In the genomic region with DNA sequence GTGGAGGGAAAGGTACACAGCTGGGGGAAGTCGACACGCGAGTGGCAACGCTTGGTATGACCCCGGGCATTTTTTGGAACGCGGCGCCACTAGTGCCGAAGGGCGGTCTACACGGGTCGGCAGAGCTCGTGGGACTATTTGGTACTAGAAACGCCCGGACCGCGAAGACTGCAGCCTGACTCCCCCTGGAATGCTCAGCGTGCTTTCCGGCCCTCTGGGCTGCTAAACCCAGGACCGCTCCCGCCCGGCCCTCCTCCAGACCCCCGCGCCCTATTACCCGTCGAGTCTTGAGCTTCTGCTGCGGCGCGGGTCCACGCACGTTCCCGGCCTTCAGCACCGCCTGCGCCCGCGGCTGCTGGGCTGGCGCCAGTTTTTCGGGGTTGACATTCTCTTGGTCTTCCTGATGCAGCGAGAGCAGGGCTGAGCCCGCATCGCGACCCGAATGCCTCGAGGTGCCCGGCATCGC, we compare ENCODE assay signal across 8 mouse cellular contexts. TPM values are rescaled to one million over a fixed set of nuclear protein-coding genes. Genes with fewer than 3 reads are reported as not detected.
DNase-seq lines count a peak whose midpoint lies in the region; ATAC-seq and TF ChIP-seq lines count a peak whose summit lies in the region.

No protein-coding gene starts in this region.

- DNase-seq in kidney, adult 9 months, result peak; percentile 5
- DNase-seq in kidney, postnatal 4 days, result no peak
- DNase-seq in ES-CJ7 (ENCODE audit: low read depth, low spot score), result peak; percentile 17
- no peak for DNase-seq in thymus, postnatal 14 days
- no peak for DNase-seq in left cerebral cortex, postnatal 4 days

- 1% methylated on average over 46 of the region's 46 CpGs for WGBS in embryonic facial prominence, embryonic 12.5 days
- under 1% methylated on average over 39 of the region's 46 CpGs for WGBS in intestine, postnatal 0 days
- 0% methylated on average over 46 of the region's 46 CpGs for WGBS in midbrain, embryonic 16.5 days

- H3K4me2 ChIP-seq in embryonic facial prominence, embryonic 12.5 days (replicated peaks), result peak overlapping the region; percentile 80
- H3K4me2 ChIP-seq in intestine, postnatal 0 days (replicated peaks; ENCODE audit: low read depth), result peak overlapping the region; percentile 98
- peak overlapping the region; percentile 96 for H3K4me2 ChIP-seq in midbrain, embryonic 16.5 days (ENCODE audit: low read length)

- H3K4me3 ChIP-seq in embryonic facial prominence, embryonic 12.5 days, result peak overlapping the region; percentile 92
- H3K4me3 ChIP-seq in intestine, postnatal 0 days (ENCODE audit: low read depth, low read length), result peak overlapping the region; percentile 97
- H3K4me3 ChIP-seq in midbrain, embryonic 16.5 days (ENCODE audit: low read depth, low read length), result peak overlapping the region; percentile 74

- no peaks in the 10 kb centered on the region for H3K9me3 ChIP-seq in embryonic facial prominence, embryonic 12.5 days
- H3K9me3 ChIP-seq in intestine, postnatal 0 days (ENCODE audit: control insufficient read depth), result no peaks in the 10 kb centered on the region
- H3K9me3 ChIP-seq in midbrain, embryonic 16.5 days (replicated peaks; ENCODE audit: control insufficient read depth, low read length, poor library complexity, severe bottlenecking), result no peaks in the 10 kb centered on the region

- H3K9ac ChIP-seq in embryonic facial prominence, embryonic 12.5 days, result peak overlapping the region; percentile 79
- peak overlapping the region; percentile 75 for H3K9ac ChIP-seq in intestine, postnatal 0 days (ENCODE audit: low read depth, low read length)
- peak overlapping the region; percentile 54 for H3K9ac ChIP-seq in midbrain, embryonic 16.5 days (ENCODE audit: low read depth, low read length)

- H3K36me3 ChIP-seq in embryonic facial prominence, embryonic 12.5 days, result peaks cover 34% of the 10 kb centered on the region
- peaks cover 21% of the 10 kb centered on the region for H3K36me3 ChIP-seq in intestine, postnatal 0 days (ENCODE audit: control insufficient read depth, insufficient read depth)
- peaks cover 3% of the 10 kb centered on the region for H3K36me3 ChIP-seq in midbrain, embryonic 16.5 days (ENCODE audit: control insufficient read depth, insufficient read depth, low read length)

- H3K4me1 ChIP-seq in embryonic facial prominence, embryonic 12.5 days, result peaks cover 17% of the 10 kb centered on the region
- H3K4me1 ChIP-seq in intestine, postnatal 0 days (replicated peaks; ENCODE audit: control insufficient read depth, insufficient read depth, low read length), result no peaks in the 10 kb centered on the region
- peaks cover 8% of the 10 kb centered on the region for H3K4me1 ChIP-seq in midbrain, embryonic 16.5 days (ENCODE audit: control insufficient read depth, insufficient read depth, low read length)

- peak overlapping the region; percentile 86 for H3K27ac ChIP-seq in embryonic facial prominence, embryonic 12.5 days
- H3K27ac ChIP-seq in intestine, postnatal 0 days (ENCODE audit: low read depth, low read length), result peak overlapping the region; percentile 35; the same call in 1 of the 2 replicates
- H3K27ac ChIP-seq in midbrain, embryonic 16.5 days (ENCODE audit: low read length), result no peak overlapping the region

- peak; percentile 28 for ATAC-seq in embryonic facial prominence, embryonic 12.5 days (ENCODE audit: insufficient number of reproducible peaks, insufficient read depth, low FRiP score, low TSS enrichment)
- ATAC-seq in intestine, postnatal 0 days, result no peak; the same call in 1 of the 2 replicates
- peak; percentile 27; the same call in 1 of the 2 replicates for ATAC-seq in midbrain, embryonic 16.5 days

- no peak for TF ChIP-seq CTCF in intestine, postnatal 0 days (IDR thresholded peaks at IDR 0.05; ENCODE audit: low read depth)

- intact Hi-C loops in left cerebral cortex, postnatal 4 days (cut with DNase I), result no loop called here

- H3K27me3 ChIP-seq in embryonic facial prominence, embryonic 12.5 days, result no peaks in the 10 kb centered on the region
- no peaks in the 10 kb centered on the region for H3K27me3 ChIP-seq in intestine, postnatal 0 days (replicated peaks; ENCODE audit: control insufficient read depth, insufficient read depth, low read length)
- no peaks in the 10 kb centered on the region for H3K27me3 ChIP-seq in midbrain, embryonic 16.5 days (ENCODE audit: control insufficient read depth, insufficient read depth, low read depth, low read length)

RNA-seq across cellular contexts. Expression of a gene that starts 0.6 kb away (rescaled TPM):
- 171 and 188 TPM in 2 replicates for polyA plus RNA-seq in embryonic facial prominence, embryonic 12.5 days (2016; fragmentation: Nextera tagmentation; extraction: Ambion mirVana)
- 37.4 and 43.3 TPM in 2 replicates for polyA plus RNA-seq in intestine, postnatal 0 days (2015; fragmentation: Nextera tagmentation; extraction: Ambion mirVana)
- polyA plus RNA-seq in midbrain, embryonic 16.5 days (2015; fragmentation: Nextera tagmentation; extraction: Ambion mirVana), result 17.6 and 23.6 TPM in 2 replicates
- total RNA-seq in left cerebral cortex, postnatal 4 days (2021), result 10 to 100 TPM; 12.1 to 14.8 TPM

RNA-seq across cellular contexts. Expression of a gene that starts 19.0 kb away (rescaled TPM):
- polyA plus RNA-seq in embryonic facial prominence, embryonic 12.5 days (2016; fragmentation: Nextera tagmentation; extraction: Ambion mirVana), result 67.0 and 73.0 TPM in 2 replicates
- polyA plus RNA-seq in intestine, postnatal 0 days (2015; fragmentation: Nextera tagmentation; extraction: Ambion mirVana), result 41.0 and 43.6 TPM in 2 replicates
- polyA plus RNA-seq in midbrain, embryonic 16.5 days (2015; fragmentation: Nextera tagmentation; extraction: Ambion mirVana), result 79.6 and 84.9 TPM in 2 replicates
- total RNA-seq in left cerebral cortex, postnatal 4 days (2021), result 10 to 100 TPM; 49.9 to 51.9 TPM

RNA-seq across cellular contexts. Expression of a gene that starts 41.9 kb away (rescaled TPM):
- 18.0 and 20.2 TPM in 2 replicates for polyA plus RNA-seq in embryonic facial prominence, embryonic 12.5 days (2016; fragmentation: Nextera tagmentation; extraction: Ambion mirVana)
- polyA plus RNA-seq in intestine, postnatal 0 days (2015; fragmentation: Nextera tagmentation; extraction: Ambion mirVana), result 4.5 and 4.8 TPM in 2 replicates
- 25.8 and 26.7 TPM in 2 replicates for polyA plus RNA-seq in midbrain, embryonic 16.5 days (2015; fragmentation: Nextera tagmentation; extraction: Ambion mirVana)
- total RNA-seq in left cerebral cortex, postnatal 4 days (2021), result 10 to 100 TPM; 15.3 to 18.3 TPM

RNA-seq across cellular contexts. Expression of a gene that starts 49.8 kb away (rescaled TPM):
- polyA plus RNA-seq in embryonic facial prominence, embryonic 12.5 days (2016; fragmentation: Nextera tagmentation; extraction: Ambion mirVana), result 0.23 and 0.41 TPM in 2 replicates
- polyA plus RNA-seq in intestine, postnatal 0 days (2015; fragmentation: Nextera tagmentation; extraction: Ambion mirVana), result 1.1 and 1.2 TPM in 2 replicates
- polyA plus RNA-seq in midbrain, embryonic 16.5 days (2015; fragmentation: Nextera tagmentation; extraction: Ambion mirVana), result 0.30 and 0.35 TPM in 2 replicates
- 1 to 10 TPM; 1.5 to 2.6 TPM for total RNA-seq in left cerebral cortex, postnatal 4 days (2021)

Comparison
In these comparisons a context has a peak if more than half of its experiments do, and no peak if none do; other contexts are left out.
1. DNase-seq: peak in kidney, adult 9 months (single experiment) and ES-CJ7 (single experiment); none in kidney, postnatal 4 days (0 of 2), thymus, postnatal 14 days (single experiment) and left cerebral cortex, postnatal 4 days (single experiment).
2. Peak in every context shown above with its lines, with median percentiles within 50 percentile points of each other: H3K4me2 ChIP-seq, H3K4me3 ChIP-seq and H3K9ac ChIP-seq.